Mouse (Mus musculus) telencephalon, adult 2 months (tissue): ENCODE measurements at regions not wholly inside any gene's neighbourhood (a gene's known extent, or its start where the extent isn't known, plus 50 kb on each side); places are given as distances from the start of the nearest gene placed in this dataset.
"Not testable (repeated sequence)": the region's sequence is repeated elsewhere in the genome, so short reads cannot be mapped to it uniquely, and the experiment has no call there.

Source experiments
- DNase-seq: peaks from one replicate; pipeline ENCODE4 v3.0.0-alpha.2; 2011; ENCODE audit warnings: low read depth, low spot score

- no peak for DNase-seq
Observed at GRCm38 (mm10) chr4:35347609-35348008, 121.6 kb upstream of the C9orf72 start.

GRCm38 (mm10) chr4:35343751-35344150 is 117.8 kb upstream of the C9orf72 start:
- DNase-seq, result no peak

DNA sequence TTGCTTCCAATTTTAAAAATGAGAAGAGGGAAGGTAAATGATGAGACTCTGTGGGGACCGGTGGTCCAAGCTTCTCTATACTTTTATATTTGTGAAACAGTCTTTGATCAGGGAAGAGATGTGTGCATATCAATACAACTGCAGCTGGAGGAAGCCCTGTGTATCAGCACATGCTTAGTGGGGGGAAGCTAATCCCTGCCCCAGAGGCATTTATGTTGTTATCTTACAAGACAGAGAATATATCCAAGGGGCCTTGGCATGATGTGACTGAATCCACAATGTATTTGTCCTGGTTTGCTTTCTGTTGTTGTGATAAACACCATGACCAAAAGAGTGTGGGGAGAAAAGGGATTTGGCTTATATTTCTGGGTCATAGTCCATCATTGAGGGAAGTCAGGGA is 105.2 kb upstream of the C9orf72 start:
- DNase-seq, result no peak

DNA sequence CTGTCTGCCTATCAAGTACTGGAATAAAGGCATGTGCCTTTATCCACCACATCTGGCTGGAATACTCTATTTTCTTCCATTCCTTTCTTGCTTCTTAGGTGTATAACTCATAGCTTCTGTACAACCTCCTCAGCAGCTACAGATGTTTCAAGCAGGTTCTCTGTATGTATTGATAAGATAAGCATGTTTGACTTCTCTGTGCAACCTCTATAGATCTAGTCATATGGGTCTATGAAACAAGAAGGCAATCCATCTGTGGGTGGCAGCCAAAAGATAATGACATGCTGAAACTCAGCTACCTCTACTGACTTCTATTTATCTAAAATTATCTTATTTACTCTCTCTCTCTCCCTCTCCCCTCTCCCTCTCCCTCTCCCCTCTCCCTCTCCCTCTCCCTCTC is 99.3 kb upstream of the C9orf72 start:
- DNase-seq, result no peak

GRCm38 (mm10) chr4:35322432-35323173 is 96.6 kb upstream of the C9orf72 start:
- DNase-seq, result no peak

DNA sequence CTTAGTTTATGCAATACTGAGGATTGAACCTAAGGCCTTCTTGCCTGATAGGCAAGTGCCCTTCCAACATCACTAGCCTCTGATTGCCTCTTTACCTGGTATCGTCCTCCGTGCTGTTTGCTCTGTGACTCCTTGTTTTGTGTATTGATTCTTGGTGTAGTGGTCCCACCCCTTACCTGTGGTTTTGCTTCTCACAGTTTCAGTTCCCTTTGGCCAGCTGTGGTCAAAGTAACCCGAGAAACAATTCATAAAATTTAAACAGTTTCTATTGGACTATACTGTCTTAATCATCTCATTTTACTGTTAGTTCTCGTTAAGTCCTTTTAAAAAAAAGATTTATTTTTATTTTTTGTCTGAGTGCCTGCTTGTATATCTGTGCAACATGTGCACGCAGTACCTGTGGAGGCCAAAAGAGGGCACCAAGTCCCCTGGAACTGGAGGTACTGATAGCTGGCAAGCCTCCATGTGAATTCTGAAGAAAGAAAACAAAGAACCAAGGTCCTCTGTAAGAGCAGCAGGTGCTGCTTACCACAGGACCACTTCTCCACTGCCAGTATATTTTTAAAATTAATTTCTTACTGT is 84.5 kb upstream of the C9orf72 start:
- no peak for DNase-seq

GRCm38 (mm10) chr4:35308221-35308620 is 82.2 kb upstream of the C9orf72 start:
- no peak for DNase-seq

GRCm38 (mm10) chr4:35305210-35305609 is 79.2 kb upstream of the C9orf72 start:
- DNase-seq, result no peak

DNA sequence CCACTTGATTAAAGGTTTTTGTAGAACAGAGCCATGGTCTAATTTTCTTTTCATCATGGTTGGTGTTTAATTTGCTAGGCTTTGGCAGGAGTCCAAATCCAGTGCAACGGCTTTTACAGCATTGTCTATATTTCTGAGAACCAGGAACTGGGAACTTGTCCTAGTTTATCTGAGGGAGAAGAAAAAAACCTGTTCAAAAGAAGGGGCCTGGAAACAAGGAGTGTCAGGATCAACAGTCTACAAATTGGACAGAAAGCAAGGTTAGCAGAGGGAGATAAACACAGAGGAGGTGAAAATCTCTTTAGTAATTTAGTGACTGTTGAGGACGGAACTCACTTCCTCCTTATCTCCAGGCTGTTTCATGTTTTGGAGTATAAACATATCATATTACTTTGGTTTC is 74.9 kb upstream of the C9orf72 start:
- peak; percentile 19 for DNase-seq

DNA sequence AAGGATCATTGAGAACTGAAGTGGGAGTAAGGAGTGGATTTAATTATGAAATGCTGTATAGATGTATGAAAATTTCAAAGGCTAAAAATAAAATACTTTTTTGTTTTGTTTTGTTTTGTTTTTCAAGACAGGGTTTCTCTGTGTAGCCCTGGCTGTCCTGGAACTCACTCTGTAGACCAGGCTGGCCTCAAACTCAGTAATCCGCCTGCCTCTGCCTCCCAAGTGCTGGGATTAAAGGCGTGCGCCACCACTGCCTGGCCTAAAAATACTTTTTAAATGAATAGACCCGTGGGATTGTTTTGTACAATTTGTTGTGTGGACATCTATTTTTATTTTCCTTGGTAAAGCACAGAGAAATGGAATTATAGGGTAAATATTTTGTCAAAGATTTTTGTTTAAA is 74.4 kb upstream of the C9orf72 start:
- DNase-seq, result not testable (repeated sequence)

DNA sequence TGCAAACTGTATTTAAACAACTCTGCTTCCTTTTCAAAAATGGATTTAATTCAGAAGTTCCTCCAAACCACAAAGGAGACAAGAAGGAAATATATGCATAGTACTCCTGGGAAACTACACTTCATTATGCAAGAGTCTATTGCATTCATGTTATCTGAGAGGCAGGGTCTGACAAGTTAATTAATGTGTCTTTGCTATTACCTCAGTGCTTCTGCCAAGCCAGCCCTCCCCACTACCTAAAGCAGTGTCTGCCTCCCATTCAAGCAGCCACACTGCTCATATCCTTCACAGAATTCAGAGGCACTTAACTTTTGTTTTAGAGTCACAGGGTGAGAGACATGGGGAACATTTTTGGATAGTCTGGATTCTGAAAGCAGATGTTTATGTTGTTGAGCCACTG is 58.6 kb upstream of the C9orf72 start:
- DNase-seq, result no peak
